Mouse (Mus musculus) CD4-positive naive resting alpha-beta T cell, adult 76 days (primary cell): ENCODE measurements around the gene Zfp354b. TPM values are rescaled to one million over a fixed set of nuclear protein-coding genes. Genes with fewer than 3 reads are reported as not detected.

Source experiments
- total RNA-seq: library from RNA; stranded (reverse); gene quantifications from one replicate; pipeline ENCODE4 v1.2.4, GENCODE M21; 2023

The Zfp354b gene
- total RNA-seq, result not detected

GRCm38 (mm10) chr11:50931451-50931866 is at the start of gene Zfp354b:
Gene Zfp354b (minus strand): TSS chr11:50931633.

DNA sequence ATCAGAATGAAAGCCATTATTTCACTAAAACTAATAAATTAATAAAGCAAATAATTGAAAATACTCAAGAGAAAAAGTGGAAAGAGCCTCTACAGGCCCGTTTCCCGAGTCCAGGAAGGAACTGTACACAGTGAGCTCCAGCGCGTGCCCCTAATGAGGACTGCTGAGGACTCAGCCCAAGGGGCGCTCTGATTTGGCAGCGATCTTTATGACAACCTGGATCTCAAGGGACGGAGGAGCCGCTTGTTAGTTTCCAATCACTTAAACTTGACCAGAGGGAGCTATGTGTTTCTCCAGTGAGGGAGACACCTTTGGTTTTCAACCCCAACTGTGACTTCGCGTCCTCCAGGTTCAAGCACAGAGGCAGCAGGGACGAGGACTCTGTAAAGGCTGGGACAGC is 34.8 kb upstream of the Zfp354b start, which contains the start of gene Olfr1378:
Gene Olfr1378, plus strand, starts transcription at position 301 of the 400 bp plus-strand sequence.

DNA sequence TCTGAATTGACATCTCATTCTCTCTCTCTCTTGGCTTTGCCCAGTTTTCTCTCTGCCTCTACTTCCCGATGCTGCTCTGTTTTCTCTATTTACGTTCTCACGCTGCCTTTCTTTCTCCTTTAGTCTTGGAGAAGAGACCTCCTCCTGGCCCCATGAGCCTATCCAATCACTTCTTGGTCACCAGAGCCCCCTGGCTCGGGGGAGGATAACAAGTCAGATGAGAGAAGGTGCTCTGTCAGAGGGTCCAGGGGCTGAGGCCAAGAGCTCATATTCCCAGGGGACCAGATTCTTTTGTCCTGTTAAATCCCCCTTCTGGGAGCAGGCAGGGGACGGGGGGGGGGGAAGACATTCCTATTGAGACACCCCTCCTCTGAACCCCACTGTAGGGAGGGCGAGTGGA is 22.2 kb upstream of the Zfp354b start, which contains the start of gene Prop1:
Gene Prop1, minus strand, starts transcription at position 101 of the 400 bp plus-strand sequence.

DNA sequence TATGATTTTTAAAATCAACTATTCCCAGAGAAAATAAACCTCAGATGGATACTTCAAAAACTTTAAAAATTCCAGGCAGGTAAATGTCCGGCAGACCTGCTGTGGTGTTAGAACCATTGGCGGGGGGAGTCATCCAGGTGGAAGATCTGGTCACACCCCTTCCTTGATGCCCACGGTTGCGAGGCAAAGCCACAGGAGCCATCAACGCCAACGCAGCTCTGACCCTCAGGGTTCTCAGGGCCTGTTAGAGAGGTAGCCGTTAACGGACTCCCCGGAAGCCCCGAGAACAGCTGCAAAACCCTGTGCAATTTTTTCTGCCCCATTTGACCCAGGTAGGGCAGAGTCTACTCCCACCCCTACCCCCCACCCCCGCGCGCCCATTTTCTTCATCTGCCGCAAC is 12.1 kb upstream of the Zfp354b start, which contains the start of gene 4933414I15Rik:
Gene 4933414I15Rik, minus strand, starts transcription at position 260 of the 400 bp plus-strand sequence.

DNA sequence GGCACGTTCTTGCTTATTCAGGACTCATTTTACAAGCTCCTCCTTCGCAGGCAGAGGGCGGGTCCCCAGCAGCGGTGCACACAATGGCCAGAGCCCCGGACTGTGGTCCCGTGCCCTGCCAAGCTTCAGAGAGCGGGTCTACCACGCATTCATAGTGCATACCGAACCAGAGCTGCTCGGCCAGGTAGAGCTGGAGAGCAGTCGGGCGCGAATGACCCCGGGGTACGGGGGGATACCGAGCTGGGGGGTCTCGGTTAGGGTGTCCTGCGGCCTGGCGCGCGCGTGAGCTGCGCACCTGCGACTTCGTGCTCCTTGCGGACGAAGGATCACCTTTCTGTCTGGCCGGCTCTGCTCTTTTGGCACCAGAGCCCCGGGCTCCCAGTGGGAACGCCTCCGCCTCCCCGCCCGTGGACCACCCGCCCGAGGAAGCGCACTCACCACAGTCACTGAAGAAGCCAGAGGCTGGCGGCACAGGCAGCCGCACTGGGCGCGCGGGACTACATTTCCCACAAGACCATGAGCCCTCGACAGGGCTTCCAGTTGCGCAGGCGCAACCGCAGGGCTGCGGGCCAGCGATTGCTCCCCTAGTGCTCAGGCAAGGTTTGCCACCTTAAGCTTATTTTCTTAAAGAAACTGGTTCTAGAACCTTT is 15.6 kb downstream of the Zfp354b start, which contains the start of gene Zfp2:
Gene Zfp2, minus strand, starts transcription at position 495 of the 650 bp plus-strand sequence.

GRCm38 (mm10) chr11:50887390-50888128 is 43.9 kb downstream of the Zfp354b start, which contains the start of gene Zfp454:
Gene Zfp454 (minus strand): TSS chr11:50887651.

Other genes starting within 250 kb of the Zfp354b start
- gene Zfp354c, start 103.9 kb downstream of the Zfp354b start, total RNA-seq, result 7.1 TPM
- gene Zfp879, start 90.1 kb downstream of the Zfp354b start, total RNA-seq, result 0.32 TPM
- 3.1 TPM for gene Grm6, start 80.9 kb downstream of the Zfp354b start, total RNA-seq
- gene Zfp454, start 44.0 kb downstream of the Zfp354b start, total RNA-seq, result not detected
- gene Zfp2, start 15.5 kb downstream of the Zfp354b start, total RNA-seq, result 4.1 TPM
- not detected for gene 4933414I15Rik, start 12.1 kb upstream of the Zfp354b start, total RNA-seq
- gene Prop1, start 22.1 kb upstream of the Zfp354b start, total RNA-seq, result not detected
- not detected for gene Olfr1378, start 34.9 kb upstream of the Zfp354b start, total RNA-seq
- gene Olfr1377, start 50.3 kb upstream of the Zfp354b start, total RNA-seq, result not detected
- not detected for gene Olfr51, start 72.0 kb upstream of the Zfp354b start, total RNA-seq
- gene Olfr54, start 82.6 kb upstream of the Zfp354b start, total RNA-seq, result not detected
- not detected for gene Olfr1375, start 116.5 kb upstream of the Zfp354b start, total RNA-seq
- not detected for gene Zfp354a, start 127.6 kb upstream of the Zfp354b start, total RNA-seq